Mouse (Mus musculus): Measurements from ENCODE around the gene 1700113H08Rik. TPM values are rescaled to one million over a fixed set of nuclear protein-coding genes. Genes with fewer than 3 reads are reported as not detected.

1700113H08Rik gene
- polyA plus RNA-seq, 1 experiment from 2014 or later = 0.41 TPM

DNA sequence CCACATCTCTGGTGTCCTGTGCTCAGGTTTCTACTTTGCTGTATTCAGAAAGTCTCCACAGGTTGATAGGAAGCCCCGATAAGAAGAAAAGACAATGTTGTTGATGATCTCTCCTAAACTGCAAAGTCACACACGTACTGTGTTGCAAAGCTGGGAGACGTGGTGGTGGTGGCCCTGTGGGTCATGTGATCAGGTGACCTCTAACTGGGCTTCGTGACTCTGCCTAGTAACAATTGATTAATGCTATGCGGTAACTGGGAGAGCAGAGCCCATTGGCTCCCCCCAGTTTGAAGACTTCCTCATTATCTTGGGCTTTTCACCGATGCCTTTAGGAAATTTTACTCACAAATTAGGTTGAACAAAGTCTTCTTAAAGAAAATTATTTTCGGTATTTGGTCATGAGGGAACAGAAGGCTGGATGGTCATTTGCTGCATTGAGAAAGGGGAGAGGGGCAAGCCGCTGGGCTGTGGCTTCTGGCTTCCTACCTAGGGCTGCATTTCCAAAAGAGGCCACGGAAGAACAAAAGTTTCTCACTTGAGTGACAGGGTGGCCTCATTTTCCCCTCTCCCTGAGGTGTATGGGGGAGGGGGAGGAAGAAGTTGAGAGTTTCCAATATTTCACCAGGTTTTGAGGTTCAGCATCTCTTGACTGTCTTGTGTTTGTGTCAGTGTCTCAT is 181.6 kb downstream of the 1700113H08Rik start:
- no peak overlapping the region for H3K27ac ChIP-seq
- no peaks in the 10 kb centered on the region for H3K27me3 ChIP-seq (replicated peaks)
- ATAC-seq (ENCODE audit: low FRiP score, low read depth) = no peak
- peaks cover 3% of the 10 kb centered on the region; the same call in 1 of the 2 replicates for H3K4me1 ChIP-seq
- no peaks in the 10 kb centered on the region for H3K9me3 ChIP-seq
- no peak overlapping the region for H3K4me2 ChIP-seq (replicated peaks)
- 34% methylated on average over 9 of the region's 9 CpGs for WGBS
- H3K36me3 ChIP-seq = no peaks in the 10 kb centered on the region
- no peak overlapping the region for H3K4me3 ChIP-seq
- H3K9ac ChIP-seq = no peak overlapping the region

DNA sequence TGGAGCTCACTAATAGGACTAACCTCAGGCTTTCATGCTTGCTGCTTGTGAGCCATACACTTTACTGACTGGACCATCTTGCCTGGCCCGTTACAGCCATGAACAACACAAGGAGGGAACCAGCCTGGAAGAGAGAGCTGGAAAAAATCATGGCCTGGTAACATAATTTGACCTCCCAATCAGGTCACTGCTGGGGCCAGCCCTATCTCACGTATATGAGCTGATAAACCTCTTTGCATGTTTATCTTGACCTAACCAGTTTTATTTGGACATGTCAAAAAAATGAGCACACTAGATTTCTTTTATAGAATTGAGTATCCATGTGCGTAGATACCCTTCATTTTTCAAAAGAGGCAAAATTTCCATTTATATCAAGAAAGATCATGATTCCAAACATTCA is 213.9 kb downstream of the 1700113H08Rik start:
- ATAC-seq (ENCODE audit: low FRiP score, low read depth) = no peak
- no peak overlapping the region for H3K27ac ChIP-seq
- H3K4me2 ChIP-seq (replicated peaks) = no peak overlapping the region

DNA sequence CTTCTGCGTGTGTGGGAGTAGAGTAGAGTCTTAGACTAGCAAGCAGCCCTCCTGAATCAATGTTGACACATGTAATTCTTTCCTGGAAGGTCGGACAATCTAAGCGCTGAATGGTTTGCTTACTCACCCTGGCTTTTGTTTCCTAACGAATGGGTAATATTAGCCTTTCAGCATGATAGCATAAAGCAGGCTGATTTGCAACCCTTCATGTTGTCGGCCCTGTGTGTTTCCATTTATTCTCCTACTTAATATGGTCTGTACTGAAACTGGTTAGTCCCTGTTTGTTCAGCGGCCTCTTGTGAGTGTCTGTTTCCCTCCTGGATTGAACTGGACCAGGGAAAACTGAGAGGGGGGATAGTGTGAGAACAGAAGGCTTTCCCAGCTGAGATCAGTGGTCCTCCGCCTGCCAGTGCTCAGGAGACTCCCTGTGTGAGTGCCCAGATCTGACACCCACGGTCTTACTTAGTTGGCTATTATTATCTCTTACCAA is 214.3 kb downstream of the 1700113H08Rik start:
- H3K27me3 ChIP-seq (replicated peaks) = no peaks in the 10 kb centered on the region

More for the DNA sequence above, 213.9 kb downstream of the 1700113H08Rik start:
- no peak overlapping the region for H3K9ac ChIP-seq
- WGBS = 80% methylated on average over 3 of the region's 3 CpGs
- H3K4me3 ChIP-seq = no peak overlapping the region
- no peaks in the 10 kb centered on the region for H3K9me3 ChIP-seq
- no peaks in the 10 kb centered on the region for H3K4me1 ChIP-seq
- no peaks in the 10 kb centered on the region for H3K36me3 ChIP-seq
- H3K27me3 ChIP-seq (replicated peaks) = no peaks in the 10 kb centered on the region

DNA sequence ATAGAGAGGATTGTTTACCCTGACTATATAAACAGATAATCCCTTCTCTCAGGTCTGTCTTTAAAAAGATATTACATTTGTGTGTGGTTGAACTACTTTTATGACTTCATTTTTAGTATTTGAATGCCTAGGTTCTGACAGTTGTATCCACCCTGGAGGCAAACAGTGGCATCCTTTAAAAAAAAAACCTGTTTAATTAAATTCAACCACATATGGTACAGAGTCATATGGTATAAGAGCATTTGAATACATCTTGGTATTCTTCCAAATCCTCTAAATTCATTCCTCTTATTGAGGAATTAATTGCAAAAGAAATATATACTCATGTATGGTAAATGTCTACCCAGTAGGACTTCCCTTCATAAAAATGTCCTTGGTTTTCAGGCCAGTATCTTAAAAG is 217.2 kb downstream of the 1700113H08Rik start:
- no peak for ATAC-seq (ENCODE audit: low FRiP score, low read depth)

More for the DNA sequence above, 214.3 kb downstream of the 1700113H08Rik start:
- Histone ChIP-seq H3K27ac (no peak overlapping the region), H3K9ac (no peak overlapping the region), H3K9me3 (no peaks in the 10 kb centered on the region), H3K4me3 (no peak overlapping the region), H3K4me2 (replicated peaks) (no peak overlapping the region), H3K4me1 (no peaks in the 10 kb centered on the region), H3K36me3 (no peaks in the 10 kb centered on the region)
- no peak for ATAC-seq (ENCODE audit: low FRiP score, low read depth)
- 55% methylated on average over 8 of the region's 8 CpGs for WGBS

More for the DNA sequence above, 217.2 kb downstream of the 1700113H08Rik start:
- Histone ChIP-seq H3K4me1 (no peaks in the 10 kb centered on the region), H3K9ac (no peak overlapping the region), H3K27me3 (replicated peaks) (no peaks in the 10 kb centered on the region), H3K9me3 (no peaks in the 10 kb centered on the region), H3K4me3 (no peak overlapping the region), H3K4me2 (replicated peaks) (no peak overlapping the region), H3K36me3 (no peaks in the 10 kb centered on the region), H3K27ac (no peak overlapping the region)

Other genes starting within 250 kb of the 1700113H08Rik start
- 0.18 and 0.20 TPM in 2 replicates for gene Stab2, start 50.0 kb upstream of the 1700113H08Rik start, polyA plus RNA-seq (2016; fragmentation: Nextera tagmentation; extraction: Ambion mirVana)